Mouse (Mus musculus) brain, embryonic 14.5 days (tissue): Measurements from ENCODE around the gene Cep350. TPM values are rescaled to one million over a fixed set of nuclear protein-coding genes. Genes with fewer than 3 reads are reported as not detected.

ENCODE experiments used
- DNase-seq: peaks from one replicate; pipeline ENCODE4 v3.0.0-alpha.2; 2011; ENCODE audit warnings: low read depth
- CTCF ChIP-seq: fragments of 200-500 bp; IDR thresholded peaks from 2 replicates; pipeline ENCODE4 v1.5.1; 2012; ENCODE audit warnings: inconsistent platforms, mild to moderate bottlenecking, moderate library complexity, borderline replicate concordance; ENCODE audit not compliant: insufficient read depth, insufficient read length; ENCODE audit errors: extremely low read depth
- POLR2A ChIP-seq: fragments of 200-500 bp; IDR thresholded peaks from 2 replicates; pipeline ENCODE4 v1.6.1; 2012; ENCODE audit warnings: mild to moderate bottlenecking, inconsistent platforms, borderline replicate concordance; ENCODE audit not compliant: poor library complexity, insufficient read depth, insufficient read length, severe bottlenecking; ENCODE audit errors: extremely low read depth
- polyA plus RNA-seq: library from polyadenylated mRNA; depleted of rRNA; stranded (reverse); fragments of >200 nt; gene quantifications from 2 replicates; pipeline ENCODE4 v1.2.3, GENCODE M21; 2012

Gene Cep350
- polyA plus RNA-seq, 1 experiment: 14.0 TPM

DNA sequence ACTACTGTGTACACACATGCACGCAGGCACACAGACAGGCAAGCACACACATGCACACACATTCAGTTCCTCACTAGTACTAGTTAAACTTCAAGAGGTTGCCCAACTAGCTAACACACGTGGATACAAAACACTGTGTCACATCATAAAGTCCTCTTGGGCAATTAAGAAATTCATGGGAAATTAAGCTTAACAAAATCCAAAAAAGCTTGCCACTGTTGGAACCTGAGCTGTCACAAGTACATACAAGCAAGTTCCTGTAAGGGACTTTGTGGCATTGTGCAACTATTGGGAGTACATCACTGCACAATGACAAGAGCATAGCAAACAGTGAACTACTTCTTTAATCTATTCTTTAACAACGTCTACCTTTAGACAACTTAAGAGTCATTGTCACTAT lies 93.5 kb downstream of the Cep350 start:
- no peak for DNase-seq
- TF ChIP-seq POLR2A (no peak), CTCF (no peak)

DNA sequence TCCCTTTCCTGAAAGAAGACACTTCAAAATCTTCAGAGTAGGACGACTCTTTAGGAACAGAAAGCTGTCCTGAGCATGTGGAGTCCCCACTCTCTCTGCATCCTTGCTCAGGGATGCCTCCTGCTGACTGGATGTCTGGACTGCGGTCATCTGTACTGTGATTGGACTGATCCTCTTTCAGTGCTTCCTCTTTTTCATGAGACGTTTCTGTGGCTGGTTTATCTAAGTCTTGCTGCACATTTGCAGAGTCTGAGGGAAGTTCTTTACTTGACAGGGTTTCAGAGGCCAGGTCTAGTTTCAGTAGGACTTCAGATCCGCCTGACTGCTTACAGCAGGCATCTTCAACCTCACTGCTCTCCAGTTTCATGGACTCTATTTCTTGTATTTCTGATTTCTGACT lies 110.1 kb downstream of the Cep350 start:
- peak; percentile 8 for DNase-seq
- TF ChIP-seq CTCF (peak; percentile 36; the same call in 1 of the 2 replicates), POLR2A (no peak)

DNA sequence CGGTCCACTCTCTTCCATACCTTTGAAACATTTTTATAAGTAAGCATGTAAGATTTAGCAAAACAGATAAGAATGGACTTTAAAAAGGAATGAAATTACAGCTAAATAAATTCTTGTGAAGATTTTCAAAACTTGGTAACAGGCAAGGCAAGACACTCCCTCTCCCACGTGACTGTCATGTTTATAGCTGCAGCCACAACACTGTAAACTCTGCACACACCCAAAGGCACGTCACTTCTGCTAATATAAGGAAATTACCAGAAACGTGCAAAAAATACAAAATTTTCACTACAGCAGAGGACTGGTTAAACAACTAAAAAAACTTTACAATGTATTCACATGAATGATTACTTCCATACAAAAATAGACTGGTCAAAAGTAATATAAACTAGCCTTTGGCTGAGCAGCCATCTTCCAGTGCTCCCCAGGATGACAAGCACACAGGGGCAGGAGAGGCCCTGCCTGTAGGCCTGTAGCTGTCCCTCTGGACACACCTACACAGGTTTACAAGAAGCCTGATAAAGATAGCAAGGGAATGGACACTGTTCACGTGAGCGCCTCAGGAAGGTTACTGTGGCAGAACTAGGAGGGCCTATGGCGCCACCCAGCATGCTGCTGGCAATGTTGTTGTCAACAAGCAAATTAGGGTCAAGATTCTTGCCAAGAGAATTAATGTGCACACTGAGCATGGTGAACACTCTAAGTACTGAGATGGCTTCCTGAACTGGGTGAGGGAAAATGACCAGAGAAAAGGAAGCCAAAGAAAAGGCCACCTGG lies 117.9 kb downstream of the Cep350 start:
- DNase-seq: peak; percentile 31
- TF ChIP-seq POLR2A (no peak), CTCF (no peak)

DNA sequence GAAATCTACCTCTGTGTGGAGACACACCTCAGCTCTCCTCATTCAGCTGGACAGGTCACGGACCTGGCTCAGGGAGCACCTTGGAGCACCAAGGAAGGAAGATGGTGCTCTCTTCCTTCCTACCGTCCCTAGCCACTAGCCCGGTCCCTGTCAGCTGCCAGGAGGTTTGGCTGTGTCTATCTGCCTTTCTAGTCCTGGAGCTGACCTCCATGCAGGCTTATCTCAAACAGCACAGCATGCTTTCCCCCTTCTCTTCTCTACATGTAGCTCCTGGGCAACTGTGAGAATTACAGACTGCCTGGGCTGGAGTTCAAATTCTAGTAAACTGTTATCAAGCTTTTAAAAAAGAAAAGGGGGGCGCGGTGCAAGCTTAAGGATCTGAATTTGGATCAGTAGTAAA lies 120.0 kb downstream of the Cep350 start:
- TF ChIP-seq POLR2A: no peak
- TF ChIP-seq CTCF: no peak
- no peak for DNase-seq

DNA sequence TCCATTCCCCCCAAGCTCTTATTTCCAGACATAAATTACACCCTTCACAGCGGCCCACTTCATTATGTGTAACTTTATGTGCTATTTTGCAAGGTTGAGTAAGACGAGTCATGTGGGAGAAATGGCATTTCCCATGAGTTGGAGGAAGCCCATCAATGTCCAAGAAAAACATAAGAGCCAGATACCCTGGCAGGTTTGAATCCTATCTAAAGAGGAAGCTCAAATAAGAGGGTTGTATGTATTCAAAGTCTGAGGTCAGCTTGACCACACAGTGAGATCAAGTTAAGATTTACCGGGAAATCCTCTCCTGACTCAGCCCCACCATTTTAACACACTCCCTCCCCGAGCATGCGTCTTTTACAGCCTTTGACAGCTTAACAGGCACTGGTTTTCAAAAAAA lies 128.8 kb downstream of the Cep350 start:
- TF ChIP-seq CTCF: no peak
- no peak for TF ChIP-seq POLR2A
- DNase-seq: no peak

DNA sequence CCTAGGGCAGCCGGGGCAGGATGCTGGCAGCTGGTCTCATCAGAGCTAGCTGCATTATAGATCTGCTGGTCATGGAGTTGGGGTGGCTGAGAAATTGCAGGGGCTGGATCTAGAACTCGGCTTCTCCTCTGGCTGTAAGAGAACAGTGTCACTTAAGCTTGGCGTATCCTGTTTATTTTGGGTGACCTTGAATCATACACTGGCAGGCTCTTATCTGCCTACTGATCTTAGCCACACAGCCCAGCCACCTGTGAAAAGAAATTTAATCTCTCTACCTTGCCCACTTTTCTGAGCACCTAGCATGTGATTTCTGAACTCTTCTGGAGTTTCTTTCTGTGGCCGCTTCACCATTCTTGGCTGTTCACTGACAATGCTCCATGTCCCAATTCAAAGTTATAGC lies 129.5 kb downstream of the Cep350 start:
- no peak for TF ChIP-seq CTCF
- no peak for TF ChIP-seq POLR2A

DNA sequence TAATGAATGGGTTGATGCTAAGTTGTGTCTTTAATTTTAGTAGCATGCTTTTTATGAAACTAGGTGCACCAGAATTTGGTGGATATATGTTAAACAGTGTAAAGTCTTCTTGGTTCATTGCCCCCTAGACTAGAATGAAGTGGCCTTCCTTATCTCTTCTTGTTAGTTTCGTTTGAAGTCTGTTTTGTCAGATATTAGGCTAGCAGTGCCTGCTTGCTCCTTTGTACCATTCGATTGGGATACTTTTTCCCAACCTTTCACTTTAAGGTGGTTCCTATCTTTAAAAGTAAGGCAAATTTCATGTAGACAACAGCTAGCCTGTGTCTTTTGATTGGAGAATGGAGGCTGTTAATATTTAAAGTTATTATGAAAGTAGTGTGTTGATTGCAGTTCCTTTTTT lies 137.4 kb downstream of the Cep350 start:
- TF ChIP-seq CTCF (no peak), POLR2A (no peak)
- DNase-seq: no peak

More for the DNA sequence above, 129.5 kb downstream of the Cep350 start:
- DNase-seq: no peak

DNA sequence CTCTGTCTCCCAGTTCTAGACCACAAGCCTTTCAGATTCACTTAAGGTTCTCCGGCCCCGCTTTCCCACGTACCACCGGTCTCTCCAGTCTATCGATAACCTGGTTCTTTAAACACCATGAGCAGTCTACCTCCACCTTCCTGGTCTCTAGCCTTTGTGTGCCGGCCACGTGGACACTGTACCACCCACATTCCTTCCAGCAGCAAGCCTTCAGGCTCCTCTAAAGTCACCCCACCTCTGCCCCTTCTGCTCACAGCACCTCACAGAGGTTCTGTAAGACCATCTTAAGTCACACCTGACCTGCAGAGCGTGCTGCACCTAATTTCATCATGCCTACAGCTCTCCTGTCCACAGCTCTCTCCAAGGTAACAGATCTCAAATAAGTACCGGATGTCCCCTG lies 139.4 kb downstream of the Cep350 start:
- DNase-seq: no peak
- TF ChIP-seq CTCF (no peak), POLR2A (no peak)

DNA sequence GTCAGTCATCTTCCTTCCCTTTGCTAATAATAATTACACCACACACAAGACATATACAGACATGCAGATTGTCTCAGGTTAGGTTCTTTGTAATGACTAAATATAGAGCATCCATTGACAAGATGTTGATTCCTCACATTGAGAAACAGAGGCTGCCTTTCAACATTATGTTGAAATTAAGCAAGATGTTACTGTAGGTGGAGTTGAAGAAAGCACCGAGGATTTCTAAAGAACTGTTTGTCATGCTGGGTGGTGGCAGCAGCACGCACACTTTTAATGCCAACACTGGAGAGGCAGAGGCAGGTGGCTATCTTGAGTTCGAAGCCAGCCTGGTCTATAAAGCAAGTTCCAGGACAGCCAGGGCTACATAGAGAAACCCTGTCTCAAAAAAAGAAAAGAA lies 141.1 kb downstream of the Cep350 start:
- no peak for TF ChIP-seq POLR2A
- TF ChIP-seq CTCF: no peak
- DNase-seq: no peak

DNA sequence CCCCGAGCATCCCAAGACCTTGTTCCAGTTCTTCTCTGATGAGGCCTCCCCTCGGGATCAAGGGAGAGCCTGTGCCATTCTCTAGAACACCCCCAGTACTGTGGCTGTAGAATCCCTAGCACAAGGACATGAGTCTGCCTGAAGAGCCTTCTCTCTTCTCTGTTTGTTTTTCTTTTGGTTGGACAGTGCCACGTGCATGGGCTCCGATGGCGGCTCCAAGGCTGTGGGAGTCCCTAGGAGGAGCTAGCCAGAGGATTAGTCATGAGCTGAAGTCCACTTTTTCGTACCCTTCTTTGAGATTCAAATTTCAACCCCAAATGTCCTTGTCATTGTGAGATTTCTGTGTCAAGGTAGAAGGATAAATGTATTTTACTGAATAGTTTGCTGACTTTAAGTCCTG lies 142.2 kb downstream of the Cep350 start:
- TF ChIP-seq POLR2A (no peak), CTCF (no peak)
- DNase-seq: no peak

DNA sequence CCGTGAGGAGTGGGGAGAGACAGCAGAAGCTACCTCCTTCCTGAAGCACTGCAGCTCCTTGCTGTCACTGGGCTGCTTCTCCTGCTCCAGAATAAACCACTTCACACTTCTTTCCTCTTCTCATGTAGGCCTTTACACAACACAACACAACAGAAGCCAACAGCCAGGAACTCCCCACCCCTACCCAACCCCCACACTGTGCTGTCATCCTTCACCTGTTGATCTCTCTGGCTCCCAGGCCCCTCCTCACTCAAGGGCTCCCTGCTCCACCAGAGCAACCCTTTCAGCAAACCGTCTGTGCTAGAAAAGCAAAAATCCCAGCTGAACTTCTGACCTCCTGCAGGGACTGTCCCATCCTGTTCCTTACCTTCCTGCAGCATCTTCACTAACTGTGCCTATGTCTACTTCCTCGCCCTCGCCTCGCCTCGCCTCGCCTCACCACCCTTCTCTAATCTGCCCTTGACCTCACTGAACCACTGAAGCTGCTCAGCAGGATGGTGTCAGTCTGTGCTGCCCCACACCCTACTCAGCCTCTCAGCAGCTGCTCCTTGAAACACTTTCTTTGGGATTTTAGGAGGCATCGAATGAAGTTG lies 145.3 kb downstream of the Cep350 start:
- TF ChIP-seq POLR2A (no peak), CTCF (no peak)
- DNase-seq: no peak
